Mouse (Mus musculus): ENCODE measurements around the gene 4930438A08Rik. TPM values are rescaled to one million over a fixed set of nuclear protein-coding genes. Genes with fewer than 3 reads are reported as not detected.

The 4930438A08Rik gene
- polyA plus RNA-seq, 1 experiment from 2014 or later = 0.08 TPM

- Histone ChIP-seq H3K4me2 (ENCODE audit: low read depth, low read length, severe bottlenecking) (peak overlapping the region; percentile 63), H3K4me3 (ENCODE audit: low read depth, low read length) (peak overlapping the region; percentile 37), H3K27ac (ENCODE audit: low read depth, low read length) (no peak overlapping the region), H3K4me1 (replicated peaks; ENCODE audit: control insufficient read depth, insufficient read depth, low read length) (peaks cover 1% of the 10 kb centered on the region; the same call in 1 of the 2 replicates), H3K27me3 (ENCODE audit: control insufficient read depth, insufficient read depth, low read length) (no peaks in the 10 kb centered on the region), H3K9ac (ENCODE audit: low read length) (peak overlapping the region; percentile 43; the same call in 1 of the 2 replicates), H3K9me3 (ENCODE audit: control insufficient read depth, low read length) (no peaks in the 10 kb centered on the region), H3K36me3 (ENCODE audit: control insufficient read depth, insufficient read depth, low read length) (no peaks in the 10 kb centered on the region)
- peak; percentile 86 for DNase-seq (ENCODE audit: low spot score)
- WGBS = 1% methylated on average over 37 of the region's 37 CpGs
- ATAC-seq (replicated peaks; ENCODE audit: low FRiP score) = peak; percentile 86
Observed at GRCm38 (mm10) chr11:58238840-58239791, 35.5 kb upstream of the 4930438A08Rik start.

DNA sequence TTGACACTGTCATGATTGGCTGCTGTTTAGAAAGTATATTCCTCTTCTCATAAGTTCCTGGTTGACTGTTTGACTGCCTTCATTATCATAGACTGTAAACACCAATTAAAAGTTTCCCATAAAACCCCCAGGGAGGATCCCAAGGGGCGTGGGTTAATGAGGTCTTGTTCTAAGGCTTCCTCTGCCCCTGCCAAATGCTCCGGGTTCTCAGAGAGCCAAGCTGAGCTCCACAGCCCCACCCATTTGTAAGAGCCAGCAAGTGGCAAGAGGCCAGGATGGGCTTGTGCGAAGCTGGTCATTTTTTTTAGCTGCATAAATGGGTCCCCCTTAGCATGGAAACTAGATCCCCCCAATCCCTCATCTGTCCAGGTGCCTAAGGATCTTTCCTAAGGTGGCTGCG, 27.3 kb upstream of the 4930438A08Rik start:
- ATAC-seq (replicated peaks; ENCODE audit: low FRiP score) (no peak), DNase-seq (ENCODE audit: low spot score) (no peak)
- Histone ChIP-seq H3K36me3 (ENCODE audit: control insufficient read depth, insufficient read depth, low read length) (no peaks in the 10 kb centered on the region), H3K27ac (ENCODE audit: low read depth, low read length) (no peak overlapping the region), H3K27me3 (ENCODE audit: control insufficient read depth, insufficient read depth, low read length) (no peaks in the 10 kb centered on the region), H3K4me2 (ENCODE audit: low read depth, low read length, severe bottlenecking) (no peak overlapping the region), H3K9me3 (ENCODE audit: control insufficient read depth, low read length) (no peaks in the 10 kb centered on the region), H3K4me3 (ENCODE audit: low read depth, low read length) (no peak overlapping the region), H3K4me1 (replicated peaks; ENCODE audit: control insufficient read depth, insufficient read depth, low read length) (no peaks in the 10 kb centered on the region), H3K9ac (ENCODE audit: low read length) (no peak overlapping the region)
- WGBS = 50% methylated on average over 4 of the region's 4 CpGs

DNA sequence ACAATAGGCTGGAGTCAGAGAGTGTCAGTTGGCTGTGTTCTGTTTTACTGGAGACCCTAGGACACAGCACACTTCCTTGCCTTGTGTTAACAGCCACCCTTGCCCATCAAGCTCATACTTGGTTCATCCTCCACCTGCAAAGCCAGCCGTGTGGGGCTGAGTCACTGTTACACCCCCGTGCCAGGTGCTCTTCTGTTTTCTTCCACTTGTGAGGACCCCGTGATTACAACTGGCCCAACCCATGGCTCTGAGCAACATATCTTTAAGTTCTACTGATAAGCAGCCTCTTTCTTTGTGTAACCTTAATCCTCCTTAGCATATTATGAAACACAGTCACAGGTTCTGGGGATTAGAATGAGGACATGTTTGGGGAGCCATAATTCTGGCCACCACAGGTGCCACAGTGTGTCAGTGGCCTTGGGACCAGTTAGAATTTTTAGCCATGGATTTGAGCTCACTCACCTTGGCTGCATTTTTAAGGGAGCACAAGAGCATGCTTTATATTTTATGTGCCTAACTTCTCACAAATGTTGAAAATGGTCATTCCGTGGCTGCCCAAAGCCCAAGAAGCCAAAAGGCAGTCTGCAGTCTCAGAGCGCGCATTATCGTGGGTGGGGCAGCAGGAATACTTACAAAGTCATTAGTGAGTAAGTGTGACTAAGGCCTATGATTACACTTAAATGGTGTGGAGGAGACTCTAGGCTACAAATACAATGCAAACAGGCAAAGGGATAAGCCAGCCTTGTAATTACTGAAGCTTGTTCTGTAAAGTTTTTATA, 25.2 kb upstream of the 4930438A08Rik start:
- 83% methylated on average over 7 of the region's 7 CpGs for WGBS

DNA sequence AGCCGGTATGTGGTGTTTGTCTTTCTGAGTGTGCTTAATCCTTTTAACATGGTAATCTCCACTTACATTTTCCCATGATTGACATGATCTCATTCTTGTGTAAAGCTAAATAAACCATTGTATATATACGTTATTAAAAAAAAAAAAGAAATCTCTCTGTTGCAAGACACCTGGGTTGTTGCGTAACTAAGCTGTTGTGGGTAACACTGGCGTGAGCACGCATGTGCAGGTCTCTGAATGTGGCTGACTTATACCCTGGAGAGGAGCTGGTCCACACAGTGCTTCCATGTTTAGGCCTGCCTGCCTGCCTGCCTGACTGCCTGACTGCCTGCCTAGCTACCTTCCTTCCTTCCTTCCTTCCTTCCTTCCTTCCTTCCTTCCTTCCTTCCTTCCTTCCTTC, 24.0 kb upstream of the 4930438A08Rik start:
- Histone ChIP-seq H3K27ac (ENCODE audit: low read depth, low read length) (no peak overlapping the region), H3K4me1 (replicated peaks; ENCODE audit: control insufficient read depth, insufficient read depth, low read length) (no peaks in the 10 kb centered on the region), H3K9me3 (ENCODE audit: control insufficient read depth, low read length) (no peaks in the 10 kb centered on the region), H3K27me3 (ENCODE audit: control insufficient read depth, insufficient read depth, low read length) (no peaks in the 10 kb centered on the region), H3K36me3 (ENCODE audit: control insufficient read depth, insufficient read depth, low read length) (no peaks in the 10 kb centered on the region), H3K9ac (ENCODE audit: low read length) (no peak overlapping the region), H3K4me2 (ENCODE audit: low read depth, low read length, severe bottlenecking) (no peak overlapping the region), H3K4me3 (ENCODE audit: low read depth, low read length) (no peak overlapping the region)
- no peak for ATAC-seq (replicated peaks; ENCODE audit: low FRiP score)
- DNase-seq (ENCODE audit: low spot score) = no peak
- WGBS = 80% methylated on average over 5 of the region's 5 CpGs

More for the DNA sequence above, 25.2 kb upstream of the 4930438A08Rik start:
- Histone ChIP-seq H3K4me3 (ENCODE audit: low read depth, low read length) (no peak overlapping the region), H3K9ac (ENCODE audit: low read length) (no peak overlapping the region), H3K36me3 (ENCODE audit: control insufficient read depth, insufficient read depth, low read length) (no peaks in the 10 kb centered on the region), H3K9me3 (ENCODE audit: control insufficient read depth, low read length) (no peaks in the 10 kb centered on the region), H3K4me2 (ENCODE audit: low read depth, low read length, severe bottlenecking) (no peak overlapping the region), H3K4me1 (replicated peaks; ENCODE audit: control insufficient read depth, insufficient read depth, low read length) (no peaks in the 10 kb centered on the region), H3K27me3 (ENCODE audit: control insufficient read depth, insufficient read depth, low read length) (no peaks in the 10 kb centered on the region), H3K27ac (ENCODE audit: low read depth, low read length) (no peak overlapping the region)
- no peak for DNase-seq (ENCODE audit: low spot score)
- no peak for ATAC-seq (replicated peaks; ENCODE audit: low FRiP score)

GRCm38 (mm10) chr11:58254411-58254810, 20.2 kb upstream of the 4930438A08Rik start:
- no peak for ATAC-seq (replicated peaks; ENCODE audit: low FRiP score)
- Histone ChIP-seq H3K4me3 (ENCODE audit: low read depth, low read length) (no peak overlapping the region), H3K27ac (ENCODE audit: low read depth, low read length) (no peak overlapping the region), H3K9me3 (ENCODE audit: control insufficient read depth, low read length) (no peaks in the 10 kb centered on the region), H3K36me3 (ENCODE audit: control insufficient read depth, insufficient read depth, low read length) (no peaks in the 10 kb centered on the region), H3K4me2 (ENCODE audit: low read depth, low read length, severe bottlenecking) (no peak overlapping the region), H3K27me3 (ENCODE audit: control insufficient read depth, insufficient read depth, low read length) (no peaks in the 10 kb centered on the region), H3K4me1 (replicated peaks; ENCODE audit: control insufficient read depth, insufficient read depth, low read length) (no peaks in the 10 kb centered on the region), H3K9ac (ENCODE audit: low read length) (no peak overlapping the region)
- DNase-seq (ENCODE audit: low spot score) = no peak
- WGBS = 95% methylated on average over 3 of the region's 3 CpGs

- Histone ChIP-seq H3K27ac (ENCODE audit: low read depth, low read length) (no peak overlapping the region), H3K4me1 (replicated peaks; ENCODE audit: control insufficient read depth, insufficient read depth, low read length) (no peaks in the 10 kb centered on the region), H3K36me3 (ENCODE audit: control insufficient read depth, insufficient read depth, low read length) (no peaks in the 10 kb centered on the region), H3K9ac (ENCODE audit: low read length) (no peak overlapping the region), H3K27me3 (ENCODE audit: control insufficient read depth, insufficient read depth, low read length) (no peaks in the 10 kb centered on the region), H3K9me3 (ENCODE audit: control insufficient read depth, low read length) (no peaks in the 10 kb centered on the region), H3K4me2 (ENCODE audit: low read depth, low read length, severe bottlenecking) (no peak overlapping the region), H3K4me3 (ENCODE audit: low read depth, low read length) (no peak overlapping the region)
- DNase-seq (ENCODE audit: low spot score) (no peak), ATAC-seq (replicated peaks; ENCODE audit: low FRiP score) (no peak)
- 82% methylated on average over 5 of the region's 5 CpGs for WGBS
Observed at GRCm38 (mm10) chr11:58257816-58258215, 16.8 kb upstream of the 4930438A08Rik start.

GRCm38 (mm10) chr11:58260156-58260555, 14.4 kb upstream of the 4930438A08Rik start:
- Histone ChIP-seq H3K4me3 (ENCODE audit: low read depth, low read length) (no peak overlapping the region), H3K27ac (ENCODE audit: low read depth, low read length) (no peak overlapping the region), H3K4me2 (ENCODE audit: low read depth, low read length, severe bottlenecking) (no peak overlapping the region), H3K36me3 (ENCODE audit: control insufficient read depth, insufficient read depth, low read length) (no peaks in the 10 kb centered on the region), H3K9me3 (ENCODE audit: control insufficient read depth, low read length) (no peaks in the 10 kb centered on the region), H3K4me1 (replicated peaks; ENCODE audit: control insufficient read depth, insufficient read depth, low read length) (no peaks in the 10 kb centered on the region), H3K27me3 (ENCODE audit: control insufficient read depth, insufficient read depth, low read length) (no peaks in the 10 kb centered on the region), H3K9ac (ENCODE audit: low read length) (no peak overlapping the region)
- WGBS = 85% methylated on average over 4 of the region's 4 CpGs
- no peak for DNase-seq (ENCODE audit: low spot score)
- no peak for ATAC-seq (replicated peaks; ENCODE audit: low FRiP score)

DNA sequence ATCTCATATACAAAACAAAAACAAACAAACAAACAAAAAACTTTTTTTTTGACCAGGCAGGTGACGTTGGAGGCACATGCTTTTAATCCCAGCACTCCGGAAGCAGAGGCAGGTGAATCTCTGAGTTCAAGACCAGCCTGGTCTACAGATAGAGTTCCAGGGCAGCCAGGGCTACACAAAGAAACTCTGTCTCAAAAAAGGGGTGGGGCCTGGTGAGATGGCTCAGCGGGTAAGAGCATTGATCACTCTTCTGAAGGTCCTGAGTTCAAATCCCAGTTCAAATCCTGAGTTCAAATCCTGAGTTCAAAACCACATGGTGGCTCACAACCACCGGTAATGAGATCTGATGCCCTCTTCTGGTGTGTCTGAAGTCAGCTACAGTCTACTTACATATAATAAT, 12.8 kb upstream of the 4930438A08Rik start:
- Histone ChIP-seq H3K27ac (ENCODE audit: low read depth, low read length) (no peak overlapping the region), H3K4me2 (ENCODE audit: low read depth, low read length, severe bottlenecking) (no peak overlapping the region), H3K27me3 (ENCODE audit: control insufficient read depth, insufficient read depth, low read length) (no peaks in the 10 kb centered on the region), H3K36me3 (ENCODE audit: control insufficient read depth, insufficient read depth, low read length) (no peaks in the 10 kb centered on the region), H3K4me1 (replicated peaks; ENCODE audit: control insufficient read depth, insufficient read depth, low read length) (no peaks in the 10 kb centered on the region), H3K9me3 (ENCODE audit: control insufficient read depth, low read length) (no peaks in the 10 kb centered on the region), H3K9ac (ENCODE audit: low read length) (no peak overlapping the region), H3K4me3 (ENCODE audit: low read depth, low read length) (no peak overlapping the region)
- ATAC-seq (replicated peaks; ENCODE audit: low FRiP score) (no peak), DNase-seq (ENCODE audit: low spot score) (no peak)
- WGBS = 86% methylated on average over 4 of the region's 4 CpGs

Measured in forebrain, embryonic 11.5 days (tissue).